Mouse (Mus musculus): ENCODE results near the gene Grin2d. TPM values are rescaled to one million over a fixed set of nuclear protein-coding genes. Genes with fewer than 3 reads are reported as not detected.
A peak's percentile ranks its signal among the peaks of the same experiment; 100 is the strongest.

Grin2d gene
- polyA plus RNA-seq, 1 experiment, result 1.1 TPM

DNA sequence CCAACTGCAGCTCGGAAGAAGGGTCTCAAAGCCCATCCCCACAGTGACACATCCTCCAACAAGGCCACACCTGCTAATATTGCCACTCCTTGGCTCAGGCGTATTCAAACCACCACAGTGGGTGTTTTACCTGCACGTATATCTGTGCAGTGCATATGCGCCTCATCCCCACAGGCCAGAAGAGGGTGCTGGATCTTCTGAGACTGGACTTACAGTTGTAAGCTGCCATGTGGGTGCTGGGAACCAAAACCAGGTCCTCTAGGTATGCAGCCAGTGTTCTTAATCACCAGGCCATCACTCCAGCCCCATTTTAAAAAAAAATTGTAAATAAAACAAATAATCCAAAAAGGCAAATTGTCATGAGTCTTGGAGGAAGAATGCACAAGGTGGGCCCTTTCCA lies 2.4 kb upstream of the Grin2d start:
- Histone ChIP-seq H3K36me3 (ENCODE audit: control insufficient read depth, insufficient read depth) (peaks cover 50% of the 10 kb centered on the region), H3K79me3 (ENCODE audit: low read depth) (peaks cover 1% of the 10 kb centered on the region), H3K79me2 (ENCODE audit: control insufficient read depth, insufficient read depth) (peaks cover 11% of the 10 kb centered on the region), H3ac (ENCODE audit: control insufficient read depth, insufficient read length, low read depth) (no peak overlapping the region), H3K27me3 (ENCODE audit: control insufficient read depth, insufficient read depth, insufficient read length) (no peaks in the 10 kb centered on the region), H3K4me3 (ENCODE audit: insufficient read depth, poor library complexity, severe bottlenecking) (no peak overlapping the region)
- no peak for TF ChIP-seq CTCF (IDR thresholded peaks at IDR 0.05; ENCODE audit: control insufficient read depth, insufficient read depth, insufficient read length)
- TF ChIP-seq USF1 (IDR thresholded peaks at IDR 0.05; ENCODE audit: low read depth), result no peak
- no peak for TF ChIP-seq MAX (IDR thresholded peaks at IDR 0.05)
- TF ChIP-seq MYOG (IDR thresholded peaks at IDR 0.05; ENCODE audit: control insufficient read depth, extremely low read depth, insufficient read length), result no peak
- no peak for TF ChIP-seq MYOD1 (IDR thresholded peaks at IDR 0.05; ENCODE audit: control insufficient read depth, insufficient read length, low read depth)
- TF ChIP-seq FOSL1 (IDR thresholded peaks at IDR 0.05; ENCODE audit: insufficient read depth, low read length, poor library complexity, severe bottlenecking), result no peak
- TF ChIP-seq CEBPB (IDR thresholded peaks at IDR 0.05; ENCODE audit: low read depth), result no peak

DNA sequence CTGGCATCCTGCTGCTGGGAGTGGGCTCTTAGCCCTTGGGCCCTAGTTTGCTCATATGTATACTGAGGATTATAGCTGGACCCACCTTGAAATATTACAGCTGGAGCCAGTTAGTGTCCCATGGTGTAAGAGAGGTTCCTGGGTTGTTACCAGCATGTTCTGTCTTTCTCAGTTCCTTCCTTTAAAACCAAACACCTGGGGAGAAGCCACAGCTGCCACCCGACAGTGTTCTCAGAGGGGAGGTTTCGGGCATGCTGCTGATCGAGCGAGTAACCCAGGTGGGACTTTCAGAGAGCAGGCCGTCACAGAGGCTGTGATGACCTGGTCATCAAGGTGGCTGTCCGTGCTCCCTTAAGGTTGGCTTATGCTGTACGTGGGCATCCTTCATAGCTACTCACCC lies 1.3 kb downstream of the Grin2d start:
- Histone ChIP-seq H3K27me3 (ENCODE audit: control insufficient read depth, insufficient read depth, insufficient read length) (no peaks in the 10 kb centered on the region), H3K79me3 (ENCODE audit: low read depth) (peaks cover 20% of the 10 kb centered on the region), H3K79me2 (ENCODE audit: control insufficient read depth, insufficient read depth) (peaks cover 40% of the 10 kb centered on the region), H3ac (ENCODE audit: control insufficient read depth, insufficient read length, low read depth) (no peak overlapping the region), H3K36me3 (ENCODE audit: control insufficient read depth, insufficient read depth) (peaks cover 55% of the 10 kb centered on the region), H3K4me3 (ENCODE audit: insufficient read depth, poor library complexity, severe bottlenecking) (no peak overlapping the region)
- TF ChIP-seq CEBPB (IDR thresholded peaks at IDR 0.05; ENCODE audit: low read depth) (no peak), FOSL1 (IDR thresholded peaks at IDR 0.05; ENCODE audit: insufficient read depth, low read length, poor library complexity, severe bottlenecking) (no peak), MYOD1 (IDR thresholded peaks at IDR 0.05; ENCODE audit: control insufficient read depth, insufficient read length, low read depth) (no peak), CTCF (IDR thresholded peaks at IDR 0.05; ENCODE audit: control insufficient read depth, insufficient read depth, insufficient read length) (no peak), USF1 (IDR thresholded peaks at IDR 0.05; ENCODE audit: low read depth) (no peak), MAX (IDR thresholded peaks at IDR 0.05) (no peak), MYOG (IDR thresholded peaks at IDR 0.05; ENCODE audit: control insufficient read depth, extremely low read depth, insufficient read length) (no peak)

GRCm38 (mm10) chr7:45873061-45873947 lies 4.9 kb downstream of the Grin2d start:
- H3K36me3 ChIP-seq (ENCODE audit: control insufficient read depth, insufficient read depth), result peaks cover 34% of the 10 kb centered on the region
- peak overlapping the region; percentile 87 for H3ac ChIP-seq (ENCODE audit: control insufficient read depth, insufficient read length, low read depth)
- peaks cover 19% of the 10 kb centered on the region for H3K79me3 ChIP-seq (ENCODE audit: low read depth)
- peak overlapping the region; percentile 60 for H3K4me3 ChIP-seq (ENCODE audit: insufficient read depth, poor library complexity, severe bottlenecking)
- H3K27me3 ChIP-seq (ENCODE audit: control insufficient read depth, insufficient read depth, insufficient read length), result peaks cover 8% of the 10 kb centered on the region
- peaks cover 40% of the 10 kb centered on the region for H3K79me2 ChIP-seq (ENCODE audit: control insufficient read depth, insufficient read depth)
- TF ChIP-seq USF1 (IDR thresholded peaks at IDR 0.05; ENCODE audit: low read depth) (no peak), MYOG (IDR thresholded peaks at IDR 0.05; ENCODE audit: control insufficient read depth, extremely low read depth, insufficient read length) (no peak), MAX (IDR thresholded peaks at IDR 0.05) (no peak), MYOD1 (IDR thresholded peaks at IDR 0.05; ENCODE audit: control insufficient read depth, insufficient read length, low read depth) (no peak), CEBPB (IDR thresholded peaks at IDR 0.05; ENCODE audit: low read depth) (no peak), FOSL1 (IDR thresholded peaks at IDR 0.05; ENCODE audit: insufficient read depth, low read length, poor library complexity, severe bottlenecking) (no peak), CTCF (IDR thresholded peaks at IDR 0.05; ENCODE audit: control insufficient read depth, insufficient read depth, insufficient read length) (no peak)

GRCm38 (mm10) chr7:45872624-45873023 lies 5.6 kb downstream of the Grin2d start, which contains the start of gene Kdelr1:
Kdelr1 (plus strand) TSS chr7:45872772.
- Histone ChIP-seq H3K79me2 (ENCODE audit: control insufficient read depth, insufficient read depth) (peaks cover 40% of the 10 kb centered on the region), H3ac (ENCODE audit: control insufficient read depth, insufficient read length, low read depth) (peak within 1 kb of the TSS; percentile 87), H3K4me3 (ENCODE audit: insufficient read depth, poor library complexity, severe bottlenecking) (peak within 1 kb of the TSS; percentile 60), H3K36me3 (ENCODE audit: control insufficient read depth, insufficient read depth) (peaks cover 29% of the 10 kb centered on the region), H3K27me3 (ENCODE audit: control insufficient read depth, insufficient read depth, insufficient read length) (peaks cover 8% of the 10 kb centered on the region), H3K79me3 (ENCODE audit: low read depth) (peaks cover 19% of the 10 kb centered on the region)
- no peak for TF ChIP-seq MYOD1 (IDR thresholded peaks at IDR 0.05; ENCODE audit: control insufficient read depth, insufficient read length, low read depth)
- TF ChIP-seq MAX (IDR thresholded peaks at IDR 0.05), result no peak
- TF ChIP-seq CTCF (IDR thresholded peaks at IDR 0.05; ENCODE audit: control insufficient read depth, insufficient read depth, insufficient read length), result peak; percentile 92

DNA sequence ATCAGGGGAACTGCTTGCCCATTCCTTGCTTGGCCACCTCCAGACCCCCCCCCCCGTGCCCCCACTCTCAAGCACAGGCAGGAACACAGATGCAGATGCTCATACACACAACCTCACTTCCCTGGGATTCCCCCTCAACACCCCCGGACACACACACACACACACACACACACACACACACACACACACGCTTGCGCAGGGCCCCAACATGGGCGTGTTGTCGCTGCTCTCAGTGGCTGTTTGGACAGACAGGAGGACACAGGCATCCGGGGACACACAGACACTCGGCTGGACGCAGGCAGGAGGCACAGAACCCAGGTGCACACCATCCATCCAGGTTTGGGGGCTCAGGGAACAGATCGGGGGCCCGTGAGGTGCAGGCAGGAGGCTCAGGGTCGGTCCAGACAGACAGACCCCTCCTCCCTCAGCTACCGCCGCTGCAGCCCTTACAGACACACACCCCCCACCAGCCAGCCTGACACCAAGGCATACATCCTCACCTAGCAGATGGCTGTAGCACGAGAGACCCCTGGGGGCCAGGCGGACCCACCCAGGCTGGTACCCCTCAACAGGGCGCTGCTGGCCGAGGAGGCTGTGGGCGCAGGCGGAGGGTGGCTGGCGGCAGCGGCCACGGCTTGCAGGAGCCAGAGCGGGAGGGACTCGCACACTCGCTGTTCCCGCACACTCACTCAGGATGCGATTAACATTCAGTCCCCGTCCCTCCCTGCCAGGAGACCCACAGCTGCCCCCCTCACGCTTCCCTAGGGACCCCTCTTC lies 7.7 kb downstream of the Grin2d start:
- Histone ChIP-seq H3K4me3 (ENCODE audit: insufficient read depth, poor library complexity, severe bottlenecking) (no peak overlapping the region), H3K36me3 (ENCODE audit: control insufficient read depth, insufficient read depth) (peaks cover 13% of the 10 kb centered on the region), H3K79me2 (ENCODE audit: control insufficient read depth, insufficient read depth) (peaks cover 28% of the 10 kb centered on the region), H3K27me3 (ENCODE audit: control insufficient read depth, insufficient read depth, insufficient read length) (peaks cover 8% of the 10 kb centered on the region), H3ac (ENCODE audit: control insufficient read depth, insufficient read length, low read depth) (no peak overlapping the region), H3K79me3 (ENCODE audit: low read depth) (peaks cover 19% of the 10 kb centered on the region)
- TF ChIP-seq MYOG (IDR thresholded peaks at IDR 0.05; ENCODE audit: control insufficient read depth, extremely low read depth, insufficient read length) (no peak), FOSL1 (IDR thresholded peaks at IDR 0.05; ENCODE audit: insufficient read depth, low read length, poor library complexity, severe bottlenecking) (no peak), MYOD1 (IDR thresholded peaks at IDR 0.05; ENCODE audit: control insufficient read depth, insufficient read length, low read depth) (no peak), USF1 (IDR thresholded peaks at IDR 0.05; ENCODE audit: low read depth) (no peak), CEBPB (IDR thresholded peaks at IDR 0.05; ENCODE audit: low read depth) (no peak), CTCF (IDR thresholded peaks at IDR 0.05; ENCODE audit: control insufficient read depth, insufficient read depth, insufficient read length) (no peak), MAX (IDR thresholded peaks at IDR 0.05) (no peak)

Measured in C2C12 (cell line).